Mouse (Mus musculus): ENCODE data around the gene Hbb-bh1. TPM values are rescaled to one million over a fixed set of nuclear protein-coding genes. Genes with fewer than 3 reads are reported as not detected.
A peak's percentile ranks its signal among the peaks of the same experiment; 100 is the strongest.

The Hbb-bh1 gene
- 44.8 and 64.6 TPM in 2 replicates for polyA plus RNA-seq (2015; fragmentation: Nextera tagmentation; extraction: Ambion mirVana)

- Histone ChIP-seq H3K36me3 (replicated peaks) (no peaks in the 10 kb centered on the region), H3K27ac (replicated peaks) (peak within 1 kb of the TSS; percentile 49; the same call in 1 of the 2 replicates), H3K4me3 (replicated peaks) (no peak within 1 kb of the TSS), H3K4me1 (replicated peaks) (peaks cover 31% of the 10 kb centered on the region), H3K27me3 (no peaks in the 10 kb centered on the region), H3K4me2 (no peak within 1 kb of the TSS), H3K9me3 (replicated peaks) (no peaks in the 10 kb centered on the region), H3K9ac (no peak within 1 kb of the TSS)
- no peak for ATAC-seq (ENCODE audit: insufficient read depth)
- 58% methylated on average over 2 of the region's 2 CpGs for WGBS (ENCODE audit: insufficient replicate concordance)
These were observed at the start of gene Hbb-bh1 for GRCm38 (mm10) chr7:103843034-103843433. Gene Hbb-bh1, minus strand, starts transcription at chr7:103843164.

- H3K27me3 ChIP-seq: peaks cover 9% of the 10 kb centered on the region
- H3K4me2 ChIP-seq: no peak within 1 kb of the TSS
- no peak within 1 kb of the TSS for H3K9ac ChIP-seq
- no peaks in the 10 kb centered on the region for H3K9me3 ChIP-seq (replicated peaks)
- no peaks in the 10 kb centered on the region for H3K4me1 ChIP-seq (replicated peaks)
- no peaks in the 10 kb centered on the region for H3K36me3 ChIP-seq (replicated peaks)
- ATAC-seq (ENCODE audit: insufficient read depth): no peak
- no peak within 1 kb of the TSS for H3K27ac ChIP-seq (replicated peaks)
- no peak within 1 kb of the TSS for H3K4me3 ChIP-seq (replicated peaks)
These were observed 43.2 kb upstream of the Hbb-bh1 start, which contains the start of gene Olfr66 for GRCm38 (mm10) chr7:103886152-103886551. Gene Olfr66, minus strand, starts transcription at chr7:103886252.

- Histone ChIP-seq H3K27ac (replicated peaks) (peak overlapping the region; percentile 87), H3K4me1 (replicated peaks) (peaks cover 53% of the 10 kb centered on the region), H3K9me3 (replicated peaks) (no peaks in the 10 kb centered on the region), H3K9ac (no peak overlapping the region), H3K27me3 (peaks cover 6% of the 10 kb centered on the region; the same call in 1 of the 2 replicates), H3K4me3 (replicated peaks) (no peak overlapping the region), H3K36me3 (replicated peaks) (no peaks in the 10 kb centered on the region), H3K4me2 (no peak overlapping the region)
- 26% methylated on average over 2 of the region's 2 CpGs for WGBS (ENCODE audit: insufficient replicate concordance)
- peak; percentile 90 for ATAC-seq (ENCODE audit: insufficient read depth)
These were observed 34.1 kb upstream of the Hbb-bh1 start for GRCm38 (mm10) chr7:103877093-103877492.

- H3K4me1 ChIP-seq (replicated peaks): peaks cover 65% of the 10 kb centered on the region
- peak overlapping the region; percentile 88 for H3K27ac ChIP-seq (replicated peaks)
- H3K4me3 ChIP-seq (replicated peaks): no peak overlapping the region
- no peaks in the 10 kb centered on the region for H3K9me3 ChIP-seq (replicated peaks)
- peak overlapping the region; percentile 16; the same call in 1 of the 2 replicates for H3K4me2 ChIP-seq
- no peaks in the 10 kb centered on the region for H3K27me3 ChIP-seq
- peak overlapping the region; percentile 40; the same call in 1 of the 2 replicates for H3K9ac ChIP-seq
- no peak for ATAC-seq (ENCODE audit: insufficient read depth)
- 17% methylated on average over 5 of the region's 5 CpGs for WGBS (ENCODE audit: insufficient replicate concordance)
- H3K36me3 ChIP-seq (replicated peaks): no peaks in the 10 kb centered on the region
These were observed 31.5 kb upstream of the Hbb-bh1 start for GRCm38 (mm10) chr7:103874451-103874850.

- H3K4me2 ChIP-seq: peak overlapping the region; percentile 48
- peak overlapping the region; percentile 48 for H3K9ac ChIP-seq
- no peaks in the 10 kb centered on the region for H3K36me3 ChIP-seq (replicated peaks)
- H3K9me3 ChIP-seq (replicated peaks): no peaks in the 10 kb centered on the region
- no peaks in the 10 kb centered on the region for H3K27me3 ChIP-seq
- ATAC-seq (ENCODE audit: insufficient read depth): no peak
- peak overlapping the region; percentile 92 for H3K27ac ChIP-seq (replicated peaks)
- peaks cover 60% of the 10 kb centered on the region for H3K4me1 ChIP-seq (replicated peaks)
- 0% methylated on average over 1 of the region's 1 CpGs for WGBS (ENCODE audit: insufficient replicate concordance)
- no peak overlapping the region for H3K4me3 ChIP-seq (replicated peaks)
These were observed 30.1 kb upstream of the Hbb-bh1 start for GRCm38 (mm10) chr7:103873064-103873463.

- H3K9ac ChIP-seq: peak overlapping the region; percentile 68
- peak overlapping the region; percentile 99 for H3K27ac ChIP-seq (replicated peaks)
- H3K9me3 ChIP-seq (replicated peaks): no peaks in the 10 kb centered on the region
- peak; percentile 87 for ATAC-seq (ENCODE audit: insufficient read depth)
- H3K36me3 ChIP-seq (replicated peaks): no peaks in the 10 kb centered on the region
- peak overlapping the region; percentile 32; the same call in 1 of the 2 replicates for H3K4me3 ChIP-seq (replicated peaks)
- no peaks in the 10 kb centered on the region for H3K27me3 ChIP-seq
- peaks cover 58% of the 10 kb centered on the region for H3K4me1 ChIP-seq (replicated peaks)
- H3K4me2 ChIP-seq: peak overlapping the region; percentile 59
These were observed 27.7 kb upstream of the Hbb-bh1 start for GRCm38 (mm10) chr7:103870667-103871066.

- peak; percentile 89 for ATAC-seq (ENCODE audit: insufficient read depth)
- Histone ChIP-seq H3K27ac (replicated peaks) (peak overlapping the region; percentile 96), H3K9me3 (replicated peaks) (no peaks in the 10 kb centered on the region), H3K36me3 (replicated peaks) (no peaks in the 10 kb centered on the region), H3K27me3 (no peaks in the 10 kb centered on the region), H3K9ac (peak overlapping the region; percentile 53), H3K4me3 (replicated peaks) (peak overlapping the region; percentile 23), H3K4me1 (replicated peaks) (peaks cover 69% of the 10 kb centered on the region), H3K4me2 (peak overlapping the region; percentile 44)
These were observed 22.8 kb upstream of the Hbb-bh1 start for GRCm38 (mm10) chr7:103865716-103866115.

- H3K9ac ChIP-seq: peak overlapping the region; percentile 61
- H3K4me3 ChIP-seq (replicated peaks): no peak overlapping the region
- peak overlapping the region; percentile 95 for H3K27ac ChIP-seq (replicated peaks)
- ATAC-seq (ENCODE audit: insufficient read depth): no peak
- H3K9me3 ChIP-seq (replicated peaks): no peaks in the 10 kb centered on the region
- peaks cover 62% of the 10 kb centered on the region for H3K4me1 ChIP-seq (replicated peaks)
- WGBS (ENCODE audit: insufficient replicate concordance): 44% methylated on average over 3 of the region's 3 CpGs
- no peaks in the 10 kb centered on the region for H3K27me3 ChIP-seq
- no peaks in the 10 kb centered on the region for H3K36me3 ChIP-seq (replicated peaks)
- peak overlapping the region; percentile 47 for H3K4me2 ChIP-seq
These were observed 18.6 kb upstream of the Hbb-bh1 start for GRCm38 (mm10) chr7:103861531-103861930.

- H3K36me3 ChIP-seq (replicated peaks): no peaks in the 10 kb centered on the region
- no peaks in the 10 kb centered on the region for H3K9me3 ChIP-seq (replicated peaks)
- peak overlapping the region; percentile 95 for H3K27ac ChIP-seq (replicated peaks)
- 0% methylated on average over 1 of the region's 1 CpGs for WGBS (ENCODE audit: insufficient replicate concordance)
- H3K4me2 ChIP-seq: peak overlapping the region; percentile 47
- H3K9ac ChIP-seq: peak overlapping the region; percentile 46
- no peak overlapping the region for H3K4me3 ChIP-seq (replicated peaks)
- peak; percentile 81 for ATAC-seq (ENCODE audit: insufficient read depth)
- H3K27me3 ChIP-seq: no peaks in the 10 kb centered on the region
- peaks cover 57% of the 10 kb centered on the region for H3K4me1 ChIP-seq (replicated peaks)
These were observed 17.9 kb upstream of the Hbb-bh1 start for GRCm38 (mm10) chr7:103860855-103861254.

GRCm38 (mm10) chr7:103859076-103859475 lies 16.1 kb upstream of the Hbb-bh1 start:
- peak; percentile 88 for ATAC-seq (ENCODE audit: insufficient read depth)
- no peaks in the 10 kb centered on the region for H3K36me3 ChIP-seq (replicated peaks)
- H3K4me1 ChIP-seq (replicated peaks): peaks cover 60% of the 10 kb centered on the region
- H3K9me3 ChIP-seq (replicated peaks): no peaks in the 10 kb centered on the region
- no peaks in the 10 kb centered on the region for H3K27me3 ChIP-seq
- peak overlapping the region; percentile 95 for H3K27ac ChIP-seq (replicated peaks)
- peak overlapping the region; percentile 51 for H3K4me2 ChIP-seq
- H3K9ac ChIP-seq: peak overlapping the region; percentile 37
- H3K4me3 ChIP-seq (replicated peaks): no peak overlapping the region
- 8% methylated on average over 2 of the region's 2 CpGs for WGBS (ENCODE audit: insufficient replicate concordance)

GRCm38 (mm10) chr7:103854669-103855068 lies 11.7 kb upstream of the Hbb-bh1 start:
- Histone ChIP-seq H3K4me2 (no peak overlapping the region), H3K4me3 (replicated peaks) (no peak overlapping the region), H3K4me1 (replicated peaks) (peaks cover 48% of the 10 kb centered on the region), H3K27me3 (no peaks in the 10 kb centered on the region), H3K36me3 (replicated peaks) (no peaks in the 10 kb centered on the region), H3K9ac (no peak overlapping the region), H3K9me3 (replicated peaks) (no peaks in the 10 kb centered on the region), H3K27ac (replicated peaks) (peak overlapping the region; percentile 71)
- WGBS (ENCODE audit: insufficient replicate concordance): 29% methylated on average over 1 of the region's 1 CpGs
- ATAC-seq (ENCODE audit: insufficient read depth): 0 out of 2 replicates have a peak, but pooled peaks have one; percentile 7

GRCm38 (mm10) chr7:103853090-103853489 lies 10.1 kb upstream of the Hbb-bh1 start, which contains the start of gene Hbb-y:
Gene Hbb-y, minus strand, starts transcription at chr7:103853216.
- Histone ChIP-seq H3K27ac (replicated peaks) (peak within 1 kb of the TSS; percentile 71), H3K9me3 (replicated peaks) (no peaks in the 10 kb centered on the region), H3K4me1 (replicated peaks) (peaks cover 46% of the 10 kb centered on the region), H3K9ac (no peak within 1 kb of the TSS), H3K27me3 (no peaks in the 10 kb centered on the region), H3K36me3 (replicated peaks) (no peaks in the 10 kb centered on the region), H3K4me3 (replicated peaks) (no peak within 1 kb of the TSS), H3K4me2 (no peak within 1 kb of the TSS)
- no peak for ATAC-seq (ENCODE audit: insufficient read depth)
- 47% methylated on average over 2 of the region's 2 CpGs for WGBS (ENCODE audit: insufficient replicate concordance)

Measured in liver, embryonic 15.5 days (tissue).